Mouse (Mus musculus): ENCODE results near the gene Efna3.

GRCm38 (mm10) chr3:89291874-89292273, 30.9 kb downstream of the Efna3 start:
- TF ChIP-seq EP300 (IDR thresholded peaks at IDR 0.05), result no peak
- TF ChIP-seq CTCF (IDR thresholded peaks at IDR 0.05), result no peak

Data from lung, postnatal 0 days (tissue).